Mouse (Mus musculus) embryonic fibroblast, embryonic 13.5 days (primary cell): Measurements from ENCODE around the gene Brsk2. TPM values are rescaled to one million over a fixed set of nuclear protein-coding genes. Genes with fewer than 3 reads are reported as not detected.
A peak's percentile ranks its signal among the peaks of the same experiment; 100 is the strongest.

Experiments used
- H3K27ac ChIP-seq: 2 replicates; pipeline ENCODE4 v1.5.1; 2012; ENCODE audit warnings: low read length, control low read depth, inconsistent platforms; ENCODE audit not compliant: insufficient read depth
- H3K4me1 ChIP-seq: 2 replicates; pipeline ENCODE4 v1.6.1; 2011; ENCODE audit warnings: low read length; ENCODE audit not compliant: control insufficient read depth, insufficient read depth
- H3K4me3 ChIP-seq: 2 replicates; pipeline ENCODE4 v1.5.1; 2011; ENCODE audit warnings: mild to moderate bottlenecking, control low read depth, low read length; ENCODE audit not compliant: insufficient read depth
- CTCF ChIP-seq: IDR thresholded peaks from 2 replicates; pipeline ENCODE4 v1.5.1; 2011; ENCODE audit warnings: mild to moderate bottlenecking, control low read depth, low read length, moderate library complexity, borderline replicate concordance; ENCODE audit not compliant: insufficient read depth
- POLR2A ChIP-seq: IDR thresholded peaks from 2 replicates; pipeline ENCODE4 v1.6.1; 2011; ENCODE audit warnings: low read depth, mild to moderate bottlenecking, control low read depth, low read length, moderate library complexity
- polyA plus RNA-seq: library from polyadenylated mRNA; stranded (reverse); fragments of >200 nt; gene quantifications from 2 replicates; pipeline ENCODE4 v1.2.4, GENCODE M21; 2011; ENCODE audit warnings: low read depth; ENCODE audit not compliant: missing spikeins, insufficient read length

Gene Brsk2
- polyA plus RNA-seq, 1 experiment, result not detected

DNA sequence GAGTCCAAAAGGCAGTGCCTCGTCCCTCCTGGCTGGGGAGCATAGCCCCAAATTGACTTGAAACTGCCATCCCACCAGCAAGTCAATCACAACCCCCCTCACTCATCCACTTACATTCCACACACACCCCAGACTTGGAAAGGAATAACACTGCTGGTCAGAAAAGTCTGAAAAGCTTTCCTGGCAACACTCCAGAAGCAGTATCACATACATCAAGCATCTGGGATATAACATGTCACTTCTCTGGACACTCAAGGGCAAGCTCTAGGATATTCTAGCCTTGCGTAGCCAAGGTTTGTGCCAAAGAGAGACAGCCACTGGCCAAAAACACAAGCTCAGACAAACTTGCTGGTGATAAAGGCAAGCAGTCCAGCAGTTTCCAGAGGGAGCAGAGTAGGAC lies 75.6 kb downstream of the Brsk2 start:
- no peak overlapping the region for H3K27ac ChIP-seq
- no peaks in the 10 kb centered on the region; the same call in 1 of the 2 replicates for H3K4me1 ChIP-seq
- TF ChIP-seq POLR2A (no peak), CTCF (no peak)
- no peak overlapping the region for H3K4me3 ChIP-seq

DNA sequence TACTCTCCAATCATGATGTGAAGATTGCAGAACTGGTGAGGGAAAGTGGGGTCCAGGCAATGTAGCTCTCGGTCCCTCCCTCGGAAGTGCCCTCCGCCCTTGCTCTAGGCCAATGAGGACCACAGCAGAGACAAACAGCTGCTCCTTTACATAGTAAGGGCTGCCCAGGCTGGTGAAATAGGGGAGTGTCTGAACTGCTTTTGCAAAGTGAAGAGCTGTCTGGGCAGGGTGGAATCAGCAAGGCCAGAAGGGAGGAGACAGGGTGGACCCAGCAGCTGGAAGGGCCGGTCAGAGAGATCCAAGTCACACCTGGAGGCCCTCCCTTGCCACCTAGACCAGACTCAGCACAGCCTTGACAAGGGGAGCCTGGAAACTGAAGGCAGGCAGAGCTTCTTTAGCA lies 76.4 kb downstream of the Brsk2 start:
- no peak overlapping the region for H3K4me3 ChIP-seq
- no peak overlapping the region for H3K27ac ChIP-seq
- TF ChIP-seq CTCF (no peak), POLR2A (no peak)

DNA sequence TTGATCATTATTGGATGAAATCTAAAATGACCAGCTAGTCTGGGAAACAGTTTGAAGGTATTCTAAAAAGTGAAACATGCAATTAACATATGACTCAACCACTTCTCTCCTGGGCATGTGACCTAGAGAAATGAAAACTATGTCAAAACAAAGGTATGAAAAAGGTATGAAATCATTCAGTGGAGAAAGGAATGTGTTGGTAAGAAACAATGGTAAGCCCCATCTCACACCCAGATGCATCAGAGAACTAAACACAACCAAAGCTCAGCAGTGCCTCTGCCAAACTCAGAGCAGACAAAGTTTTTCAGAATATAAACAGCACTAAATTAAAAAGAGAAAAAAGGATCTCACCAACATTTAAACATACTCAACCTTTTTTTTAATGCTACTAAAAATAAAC lies 80.5 kb downstream of the Brsk2 start:
- Histone ChIP-seq H3K4me3 (no peak overlapping the region), H3K4me1 (no peaks in the 10 kb centered on the region), H3K27ac (no peak overlapping the region)
- TF ChIP-seq POLR2A (no peak), CTCF (no peak)

More for the DNA sequence above, 76.4 kb downstream of the Brsk2 start:
- no peaks in the 10 kb centered on the region; the same call in 1 of the 2 replicates for H3K4me1 ChIP-seq

DNA sequence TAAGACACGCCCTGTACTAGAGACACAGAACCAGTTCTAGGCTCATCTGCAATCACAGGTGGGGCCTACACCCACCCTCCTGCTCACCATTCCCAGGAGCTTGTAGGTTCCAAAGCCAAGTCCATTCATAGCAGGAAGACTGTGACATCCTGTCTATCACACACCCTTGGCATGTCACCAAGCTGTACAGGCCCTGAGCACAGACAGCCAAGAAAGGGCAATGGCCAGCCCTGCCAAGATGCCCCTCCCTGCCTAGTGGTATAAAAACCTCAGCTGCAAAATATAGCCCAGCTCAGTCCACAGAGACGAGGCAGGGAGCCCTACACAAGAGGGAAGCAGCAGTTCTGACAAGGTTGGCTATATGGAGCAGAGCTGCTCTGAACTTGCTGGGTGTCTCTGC lies 84.6 kb downstream of the Brsk2 start:
- TF ChIP-seq CTCF (no peak), POLR2A (no peak)
- Histone ChIP-seq H3K4me1 (no peaks in the 10 kb centered on the region), H3K27ac (no peak overlapping the region), H3K4me3 (no peak overlapping the region)

DNA sequence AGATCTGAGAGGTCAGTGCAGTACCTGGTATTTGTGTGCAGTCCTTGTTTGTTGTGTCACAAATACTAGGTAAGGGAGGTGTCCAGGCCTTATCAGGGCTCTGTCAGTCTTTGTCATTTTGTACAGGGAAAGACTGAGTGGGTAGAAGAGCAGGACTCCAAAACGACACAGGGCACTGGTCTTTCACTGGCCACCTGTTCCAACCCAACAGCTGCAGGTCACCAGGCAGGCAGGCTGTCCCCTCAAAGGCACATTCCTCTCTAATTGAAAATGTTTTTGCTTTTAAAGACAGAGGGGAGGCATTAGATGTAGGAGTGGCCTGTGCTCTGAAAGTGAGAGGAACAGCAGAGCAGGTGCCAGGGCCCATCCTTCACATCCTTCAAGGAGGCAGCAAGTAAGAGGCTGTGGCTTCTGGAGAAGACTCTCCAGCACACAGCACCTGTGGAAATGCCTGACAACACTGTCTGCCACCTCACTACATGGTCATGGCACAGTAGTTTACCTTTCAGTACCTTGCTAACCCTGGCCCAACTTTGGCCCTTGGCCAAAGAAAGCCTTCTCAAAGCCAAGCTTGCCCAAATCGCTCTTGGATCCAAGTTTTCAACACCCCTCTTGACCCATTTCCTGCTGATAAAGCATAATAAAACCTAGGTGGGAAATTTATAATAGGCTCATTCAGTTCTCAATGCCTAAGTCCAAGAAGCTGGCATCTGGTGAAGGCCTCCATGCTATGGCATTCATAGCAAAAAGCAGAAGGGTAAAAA lies 85.7 kb downstream of the Brsk2 start:
- Histone ChIP-seq H3K4me1 (no peaks in the 10 kb centered on the region), H3K27ac (no peak overlapping the region), H3K4me3 (no peak overlapping the region)
- TF ChIP-seq CTCF (no peak), POLR2A (no peak)

DNA sequence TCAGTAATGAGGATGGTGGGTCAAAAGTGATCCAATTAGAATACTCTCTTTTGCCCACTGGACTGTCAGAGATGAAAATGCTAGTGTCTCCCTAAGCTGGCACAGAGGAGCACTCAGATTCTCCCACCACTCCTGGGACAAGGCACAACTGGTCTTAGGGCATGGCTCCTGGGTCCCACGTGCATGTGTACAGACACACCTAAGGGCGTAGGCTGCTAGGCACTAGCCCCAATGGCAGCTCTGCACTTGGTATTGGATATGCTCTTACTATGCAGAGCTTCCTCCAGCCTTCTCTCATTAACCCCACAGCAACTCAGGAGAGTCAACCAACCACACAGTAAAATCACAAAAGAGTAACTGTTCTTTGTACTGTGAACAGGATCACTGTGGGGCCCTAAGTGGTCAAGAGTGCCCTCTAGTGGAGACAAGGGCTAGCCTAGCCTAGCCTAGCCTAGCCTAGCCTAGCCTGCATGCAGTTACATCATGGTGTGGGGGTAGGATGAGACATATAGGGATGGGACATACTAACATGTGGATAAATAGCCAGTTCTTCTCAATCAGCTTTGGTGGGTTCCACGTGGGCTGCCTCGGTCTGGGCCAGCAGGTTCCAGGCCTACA lies 88.1 kb downstream of the Brsk2 start:
- TF ChIP-seq POLR2A (no peak), CTCF (peak; percentile 58; the same call in 1 of the 2 replicates)
- H3K27ac ChIP-seq, result no peak overlapping the region
- H3K4me3 ChIP-seq, result no peak overlapping the region
- H3K4me1 ChIP-seq, result no peaks in the 10 kb centered on the region

DNA sequence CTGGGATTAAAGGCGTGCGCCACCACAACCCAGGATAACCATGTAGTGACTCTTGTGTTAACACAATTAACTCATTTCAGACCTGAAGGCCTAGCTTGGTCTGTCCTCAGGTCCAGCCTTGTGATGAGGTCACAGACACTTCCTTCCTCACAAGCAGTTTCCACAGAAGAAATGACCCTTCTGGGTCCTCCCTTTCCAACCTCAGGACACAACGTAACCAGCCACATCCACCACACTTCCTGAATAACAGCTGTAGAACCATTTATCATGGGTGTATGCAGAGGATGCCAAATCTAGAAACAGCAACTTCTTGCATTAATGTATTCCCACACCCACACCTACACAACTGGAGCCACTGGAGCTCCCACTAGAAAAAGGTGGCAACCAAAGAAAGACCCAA lies 91.2 kb downstream of the Brsk2 start:
- Histone ChIP-seq H3K4me1 (no peaks in the 10 kb centered on the region), H3K4me3 (no peak overlapping the region), H3K27ac (no peak overlapping the region)
- TF ChIP-seq CTCF (no peak), POLR2A (no peak)

DNA sequence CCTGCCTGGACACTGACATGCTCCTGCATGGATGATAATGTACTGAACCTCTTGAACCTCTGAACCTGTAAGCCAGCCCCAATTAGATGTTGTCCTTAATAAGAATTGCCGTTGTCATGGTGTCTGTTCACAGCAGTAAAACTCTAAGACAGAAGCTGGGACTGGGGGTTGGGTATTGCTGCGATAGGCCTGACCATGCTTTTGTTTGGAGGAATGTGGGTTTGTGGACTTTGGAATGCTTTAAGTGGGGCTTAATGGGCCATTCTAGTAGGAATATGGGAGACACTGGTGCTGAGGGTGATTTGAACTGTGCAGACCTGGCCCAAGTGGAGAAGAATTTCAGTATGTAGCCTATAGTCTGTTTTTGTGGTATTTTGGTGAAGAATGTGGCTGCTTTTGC lies 95.8 kb downstream of the Brsk2 start:
- H3K4me1 ChIP-seq, result no peaks in the 10 kb centered on the region
- H3K4me3 ChIP-seq, result no peak overlapping the region
- TF ChIP-seq CTCF, result no peak
- TF ChIP-seq POLR2A, result no peak
- no peak overlapping the region for H3K27ac ChIP-seq

DNA sequence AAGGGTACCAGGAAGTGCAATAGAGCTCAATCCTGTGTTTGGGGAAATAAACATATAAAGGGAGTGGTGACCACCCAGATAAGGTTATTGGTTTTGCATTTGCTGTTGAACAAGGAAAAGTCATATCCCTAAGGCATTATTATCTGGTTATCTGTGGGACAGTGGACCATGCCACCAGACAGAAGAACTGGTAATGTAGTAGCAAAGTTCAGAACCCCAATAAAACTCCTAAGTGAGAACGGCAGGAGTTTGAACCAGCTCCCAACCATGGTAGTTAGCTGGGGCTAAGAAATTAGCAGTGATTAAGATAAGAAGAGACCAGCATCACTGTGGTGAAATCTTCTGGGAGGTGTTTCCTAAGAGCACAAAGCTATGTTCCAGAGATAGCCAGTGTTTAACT lies 96.4 kb downstream of the Brsk2 start:
- no peak for TF ChIP-seq POLR2A
- TF ChIP-seq CTCF, result no peak

DNA sequence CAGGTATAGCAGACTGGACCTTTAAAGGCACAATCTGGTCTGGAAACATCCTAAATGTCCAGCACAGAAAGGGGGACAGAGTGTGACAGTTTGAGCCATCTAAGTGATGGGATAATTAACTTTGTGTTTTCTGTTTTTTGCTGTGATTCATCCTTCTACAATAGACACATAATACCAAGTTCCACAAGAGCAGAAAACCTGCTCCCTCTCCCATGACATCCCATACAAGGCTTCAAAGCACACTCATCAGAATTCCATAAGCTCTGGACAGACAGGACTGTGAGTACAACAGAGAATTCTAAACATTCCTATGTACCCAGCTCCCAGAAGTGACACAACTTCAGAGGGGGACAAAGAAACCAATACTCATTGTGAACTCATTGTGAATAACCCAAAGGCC lies 101.0 kb downstream of the Brsk2 start:
- Histone ChIP-seq H3K4me3 (no peak overlapping the region), H3K27ac (no peak overlapping the region), H3K4me1 (peaks cover 4% of the 10 kb centered on the region; the same call in 1 of the 2 replicates)
- no peak for TF ChIP-seq CTCF
- no peak for TF ChIP-seq POLR2A

More for the DNA sequence above, 96.4 kb downstream of the Brsk2 start:
- Histone ChIP-seq H3K4me3 (no peak overlapping the region), H3K27ac (no peak overlapping the region), H3K4me1 (peaks cover 2% of the 10 kb centered on the region; the same call in 1 of the 2 replicates)

Other genes starting within 250 kb of the Brsk2 start
- gene Muc5ac, start 160.8 kb upstream of the Brsk2 start, polyA plus RNA-seq, result not detected in 2 replicates
- not detected in 2 replicates for gene Muc5b, start 110.7 kb upstream of the Brsk2 start, polyA plus RNA-seq
- 40.3 and 43.8 TPM in 2 replicates for gene Tollip, start 31.2 kb upstream of the Brsk2 start, polyA plus RNA-seq
- 15.2 and 15.9 TPM in 2 replicates for gene Mob2, start 111.3 kb downstream of the Brsk2 start, polyA plus RNA-seq
- 5.1 and 5.4 TPM in 2 replicates for gene Dusp8, start 146.1 kb downstream of the Brsk2 start, polyA plus RNA-seq
- not detected in 2 replicates for gene Gm45618, start 171.0 kb downstream of the Brsk2 start, polyA plus RNA-seq
- gene Gm39115, start 186.3 kb downstream of the Brsk2 start, polyA plus RNA-seq, result not detected in 2 replicates
- gene Gm45337, start 194.9 kb downstream of the Brsk2 start, polyA plus RNA-seq, result not detected in 2 replicates
- not detected in 2 replicates for gene Gm29735, start 207.4 kb downstream of the Brsk2 start, polyA plus RNA-seq
- not detected in 2 replicates for gene Gm4553, start 216.0 kb downstream of the Brsk2 start, polyA plus RNA-seq
- not detected in 2 replicates for gene Krtap5-2, start 226.3 kb downstream of the Brsk2 start, polyA plus RNA-seq
- gene Gm10153, start 240.6 kb downstream of the Brsk2 start, polyA plus RNA-seq, result not detected in 2 replicates